Mouse (Mus musculus) hematopoietic stem cell, adult 5-6 weeks (primary cell): Measurements from ENCODE around the gene Cbll1. TPM values are rescaled to one million over a fixed set of nuclear protein-coding genes. Genes with fewer than 3 reads are reported as not detected.
"Not testable (repeated sequence)": the region's sequence is repeated elsewhere in the genome, so short reads cannot be mapped to it uniquely, and the experiment has no call there.

Experiments used
- ATAC-seq, 2 experiments: fragments of 125-278 bp in 1 of 2; replicated peaks in 1 of 2; 2 replicates each; pipeline ENCODE4 v1.8.0; 2016 to 2017; ENCODE audit warnings: inconsistent platforms in 2 of 2, mild to moderate bottlenecking in 2 of 2, moderate number of reproducible peaks in 2 of 2, low read depth in 1 of 2, moderate TSS enrichment in 1 of 2; ENCODE audit not compliant: low FRiP score in 2 of 2, poor library complexity in 2 of 2, severe bottlenecking in 2 of 2, insufficient read depth in 1 of 2, low TSS enrichment in 1 of 2
- total RNA-seq: library from RNA; stranded (forward); fragments of 172-1452, 232-1000 nt; gene quantifications from 2 replicates; pipeline ENCODE4 v1.2.3, GENCODE M21; 2017

The Cbll1 gene
- total RNA-seq, 1 experiment from 2014 or later, result 9.7 TPM

GRCm38 (mm10) chr12:31507718-31508364, 8.4 kb upstream of the Cbll1 start:
- ATAC-seq, result no peak

DNA sequence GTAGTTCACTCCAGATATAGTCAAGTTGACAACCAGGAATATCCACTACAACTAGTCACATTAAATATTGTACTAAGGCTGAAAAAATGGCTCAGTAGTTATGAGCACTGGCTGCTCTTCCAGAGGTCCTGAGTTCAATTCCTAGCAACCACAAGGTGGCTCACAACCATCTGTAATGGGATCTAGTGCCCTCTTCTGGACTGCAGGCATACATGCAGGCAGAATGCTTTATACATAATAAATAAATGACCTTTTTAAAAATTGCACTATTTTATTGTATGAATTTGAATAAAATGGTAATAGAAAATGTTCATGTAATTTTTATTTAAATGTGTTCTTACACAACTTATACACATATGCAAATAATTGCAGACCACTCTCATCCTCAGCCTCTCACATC, 3.8 kb upstream of the Cbll1 start:
- ATAC-seq, result no peak

DNA sequence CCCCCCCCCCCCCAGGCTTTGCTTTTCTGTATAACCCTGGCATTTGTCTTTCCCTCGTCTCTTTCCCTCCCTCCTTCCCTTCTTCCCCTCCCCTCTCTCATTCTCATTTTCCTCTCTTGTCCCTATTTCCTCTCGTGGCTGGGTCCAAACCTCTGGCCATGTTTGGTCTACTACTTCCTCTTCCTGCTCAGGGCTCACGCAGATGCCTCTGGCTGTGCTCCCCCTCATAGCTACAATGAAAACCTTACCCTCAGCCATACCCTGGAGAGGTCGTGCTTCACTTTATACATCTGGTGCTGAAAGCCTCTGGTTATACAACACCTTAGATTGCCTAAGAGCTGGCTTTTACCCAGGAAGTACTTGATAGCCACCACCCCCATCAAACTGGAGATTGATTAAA, 1.9 kb upstream of the Cbll1 start:
- no peak for ATAC-seq

DNA sequence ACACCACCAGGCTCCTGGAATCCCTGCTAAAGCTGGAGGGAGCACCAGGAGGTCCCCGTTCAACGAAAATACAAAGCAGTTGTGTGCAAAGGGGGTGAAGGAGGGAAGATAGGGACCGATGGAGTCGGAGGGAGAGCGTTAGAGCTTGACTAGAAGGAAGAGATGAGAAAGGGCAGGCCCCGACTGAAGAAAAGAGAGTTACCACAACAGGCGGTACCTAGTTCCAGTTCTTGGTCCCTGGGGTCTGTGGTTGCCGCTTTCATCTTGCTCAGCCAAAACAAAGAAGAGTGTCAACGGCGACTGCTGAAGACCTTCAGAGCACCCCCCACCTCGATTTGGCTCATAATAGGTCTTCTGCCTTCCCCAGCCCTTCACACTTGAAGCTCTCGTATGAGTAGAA, 780 bp upstream of the Cbll1 start:
- ATAC-seq, result no peak

GRCm38 (mm10) chr12:31498936-31499313, 491 bp downstream of the Cbll1 start:
- peak in 1 of 2 experiments; percentile 46; a peak in 1 of 4 replicates for ATAC-seq

GRCm38 (mm10) chr12:31486431-31486830, 13.0 kb downstream of the Cbll1 start:
- no peak for ATAC-seq

GRCm38 (mm10) chr12:31478182-31478581, 21.2 kb downstream of the Cbll1 start:
- ATAC-seq, result not testable (repeated sequence)

DNA sequence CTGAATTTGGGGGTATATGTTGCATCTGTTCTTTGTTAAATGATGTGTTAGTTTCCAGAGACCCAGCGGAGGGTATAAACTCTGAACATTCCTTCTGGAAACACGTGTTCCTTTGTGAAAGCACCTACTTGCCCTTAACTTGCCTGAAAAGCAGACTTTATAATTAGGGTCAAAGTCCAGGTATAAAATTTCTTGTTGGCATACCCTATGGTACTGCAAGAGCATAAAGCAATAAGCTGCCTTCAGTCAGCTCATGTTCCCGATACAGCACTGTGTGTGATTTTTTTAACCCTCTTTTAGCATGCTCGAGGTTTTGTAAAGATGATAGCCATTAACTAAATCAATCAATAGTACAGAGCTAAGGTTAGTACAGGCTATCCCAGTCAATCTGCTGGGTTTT, 36.8 kb downstream of the Cbll1 start:
- no peak for ATAC-seq

GRCm38 (mm10) chr12:31461371-31461770, 38.0 kb downstream of the Cbll1 start:
- no peak for ATAC-seq

- ATAC-seq, result not testable (repeated sequence)
These were observed 39.1 kb downstream of the Cbll1 start for GRCm38 (mm10) chr12:31460270-31460669.

DNA sequence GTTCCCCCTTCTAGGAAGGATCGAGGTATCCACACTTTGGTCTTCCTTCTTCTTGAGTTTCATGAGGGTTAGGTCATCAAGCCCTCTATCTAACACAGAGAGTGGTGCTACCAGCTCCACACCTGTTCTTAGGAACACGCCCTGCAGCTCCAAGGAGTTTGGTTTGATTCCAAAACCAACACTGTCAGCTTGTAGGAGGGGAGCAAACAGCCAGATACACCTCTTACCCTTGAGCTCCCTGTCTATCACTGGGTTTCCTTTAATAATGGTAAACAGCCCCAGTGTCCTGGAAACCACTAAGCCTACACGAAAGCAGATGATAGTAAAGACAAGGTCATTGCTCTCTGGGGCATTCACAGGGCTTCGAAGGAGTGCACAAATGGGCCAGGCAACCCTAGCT, 40.9 kb downstream of the Cbll1 start:
- ATAC-seq, result no peak

GRCm38 (mm10) chr12:31456271-31456670, 43.1 kb downstream of the Cbll1 start:
- no peak for ATAC-seq

DNA sequence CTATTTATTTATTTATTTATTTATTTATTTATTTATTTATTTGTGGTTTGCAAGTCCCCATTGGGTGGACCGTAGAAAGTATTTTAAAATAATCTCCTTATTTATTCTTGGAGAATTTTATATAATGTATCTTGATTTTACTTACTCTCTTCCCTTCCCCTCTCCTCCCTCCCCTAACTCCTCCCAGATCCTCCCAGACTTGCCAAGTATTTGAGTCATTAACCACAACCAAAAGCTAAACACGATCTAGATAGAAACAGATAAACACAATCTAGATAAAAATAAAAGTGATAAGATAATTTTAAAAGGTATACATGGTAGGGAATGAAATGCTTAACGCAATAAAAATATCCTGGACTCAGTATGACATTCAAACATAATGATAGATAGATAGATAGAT, 50.1 kb downstream of the Cbll1 start:
- no peak for ATAC-seq

- ATAC-seq, result no peak
These were observed 54.6 kb downstream of the Cbll1 start for GRCm38 (mm10) chr12:31444827-31445226.

GRCm38 (mm10) chr12:31444131-31444546, 55.3 kb downstream of the Cbll1 start:
- ATAC-seq, result peak; percentile 87 to 92

- ATAC-seq, result no peak
These were observed 59.8 kb downstream of the Cbll1 start for GRCm38 (mm10) chr12:31439612-31440011.

DNA sequence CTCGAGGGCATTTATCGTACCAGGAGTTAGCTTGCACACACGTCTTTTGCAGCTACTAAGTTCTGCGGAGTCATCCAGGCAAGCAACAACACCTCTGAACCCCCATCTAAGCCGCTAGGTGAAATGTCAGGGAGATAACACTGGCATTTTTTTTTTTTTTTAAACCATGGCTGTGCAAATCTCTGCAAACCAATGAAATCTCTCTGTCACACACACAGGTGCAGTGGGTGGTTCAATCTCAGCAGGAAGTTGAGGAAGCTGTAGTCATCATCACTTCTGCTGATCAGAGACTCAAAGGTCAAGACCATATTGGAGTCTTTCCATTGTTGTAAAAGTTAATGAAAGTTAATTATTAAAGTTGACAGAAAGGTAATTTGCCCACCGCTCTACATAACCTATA, 61.6 kb downstream of the Cbll1 start:
- no peak for ATAC-seq
